Mouse (Mus musculus): ENCODE data around the gene Cetn2.

DNA sequence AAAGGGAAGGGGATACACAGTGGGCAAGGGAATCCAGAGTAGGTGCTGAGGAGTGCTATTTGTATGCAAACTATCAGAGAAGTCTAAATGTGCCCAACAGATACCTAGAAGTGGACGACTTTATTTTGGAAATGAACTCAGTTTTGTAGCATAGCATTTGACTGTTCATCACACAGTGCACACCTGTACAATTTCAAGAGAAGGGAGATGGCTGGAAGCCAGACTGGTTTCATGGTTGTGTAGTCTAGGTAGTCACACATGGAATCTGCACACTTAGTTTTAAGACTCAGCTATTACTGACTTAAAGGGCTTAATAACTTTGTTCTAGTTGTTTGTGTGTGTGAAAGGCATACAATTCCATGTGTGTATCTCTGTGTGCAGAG, 22.2 kb downstream of the Cetn2 start:
- TF ChIP-seq POLR2A (IDR thresholded peaks at IDR 0.05; ENCODE audit: low read depth, low read length) (no peak), CTCF (conservative IDR thresholded peaks at IDR 0.05; ENCODE audit: insufficient read depth, insufficient read length, low read depth, low read length) (no peak)
